Comparison of ENCODE assay signal across 8 mouse cellular contexts in genomic region chr4:122122739-122123138, GRCm38 (mm10).
DNase-seq lines count a peak whose midpoint lies in the region; ATAC-seq and TF ChIP-seq lines count a peak whose summit lies in the region.
"Not testable (repeated sequence)": the region's sequence is repeated elsewhere in the genome, so short reads cannot be mapped to it uniquely, and the experiment has no call there.

No protein-coding gene starts in this region.

- not testable (repeated sequence) for H3K9me3 ChIP-seq in forebrain, embryonic 12.5 days; heart, postnatal 0 days (replicated peaks; ENCODE audit: control insufficient read depth, low read length); intestine, embryonic 16.5 days (ENCODE audit: control insufficient read depth, low read length); liver, embryonic 13.5 days (replicated peaks); lung, postnatal 0 days (ENCODE audit: low read length); midbrain, postnatal 0 days (ENCODE audit: low read length); stomach, postnatal 0 days (ENCODE audit: control insufficient read depth, low read length)

- H3K4me3 ChIP-seq in forebrain, embryonic 12.5 days (replicated peaks); heart, postnatal 0 days (ENCODE audit: low read depth, low read length); intestine, embryonic 16.5 days (ENCODE audit: low read length); liver, embryonic 13.5 days (replicated peaks); lung, postnatal 0 days (ENCODE audit: low read depth, low read length); midbrain, postnatal 0 days (ENCODE audit: low read depth, low read length); stomach, postnatal 0 days (ENCODE audit: low read depth, low read length): not testable (repeated sequence)

- not testable (repeated sequence) for DNase-seq in heart, postnatal 0 days (ENCODE audit: low spot score); liver, embryonic 13.5 days; lung, postnatal 0 days (ENCODE audit: low spot score); midbrain, postnatal 0 days (ENCODE audit: low spot score); stomach, postnatal 0 days (ENCODE audit: low spot score)

- not testable (repeated sequence) for H3K27me3 ChIP-seq in forebrain, embryonic 12.5 days; heart, postnatal 0 days (ENCODE audit: control insufficient read depth, insufficient read depth, low read length); intestine, embryonic 16.5 days (replicated peaks; ENCODE audit: control insufficient read depth, insufficient read depth, low read length); liver, embryonic 13.5 days; lung, postnatal 0 days (replicated peaks; ENCODE audit: insufficient read depth, low read length); midbrain, postnatal 0 days (ENCODE audit: insufficient read depth, low read length); stomach, postnatal 0 days (ENCODE audit: control insufficient read depth, insufficient read depth, low read length)

- not testable (repeated sequence) for TF ChIP-seq CTCF in heart, postnatal 0 days (IDR thresholded peaks at IDR 0.05; ENCODE audit: low read depth); lung, postnatal 0 days (IDR thresholded peaks at IDR 0.05); midbrain, postnatal 0 days (IDR thresholded peaks at IDR 0.05); stomach, postnatal 0 days (IDR thresholded peaks at IDR 0.05; ENCODE audit: low read depth)

- not testable (repeated sequence) for H3K4me2 ChIP-seq in forebrain, embryonic 12.5 days; heart, postnatal 0 days (ENCODE audit: low read depth, low read length); intestine, embryonic 16.5 days (ENCODE audit: low read depth, low read length); liver, embryonic 13.5 days; lung, postnatal 0 days (replicated peaks; ENCODE audit: low read depth, low read length); midbrain, postnatal 0 days (ENCODE audit: low read depth, low read length, poor library complexity, severe bottlenecking); stomach, postnatal 0 days (replicated peaks; ENCODE audit: low read depth)

- not testable (repeated sequence) for H3K9ac ChIP-seq in forebrain, embryonic 12.5 days; heart, postnatal 0 days (replicated peaks; ENCODE audit: low read depth, low read length); intestine, embryonic 16.5 days (ENCODE audit: low read depth, low read length); liver, embryonic 13.5 days; lung, postnatal 0 days (replicated peaks; ENCODE audit: low read depth); midbrain, postnatal 0 days (replicated peaks; ENCODE audit: low read length, poor library complexity, severe bottlenecking); stomach, postnatal 0 days (ENCODE audit: low read length)

- H3K36me3 ChIP-seq in forebrain, embryonic 12.5 days (replicated peaks); heart, postnatal 0 days (replicated peaks; ENCODE audit: control insufficient read depth, insufficient read depth, low read length); intestine, embryonic 16.5 days (ENCODE audit: control insufficient read depth, insufficient read depth, low read length); liver, embryonic 13.5 days; lung, postnatal 0 days (ENCODE audit: insufficient read depth, low read length); midbrain, postnatal 0 days (ENCODE audit: insufficient read depth, low read length); stomach, postnatal 0 days (ENCODE audit: control insufficient read depth, insufficient read depth, low read length): not testable (repeated sequence)

- ATAC-seq in common myeloid progenitor, adult 5-6 weeks (replicated peaks; ENCODE audit: low read depth, poor library complexity, severe bottlenecking), result peak; percentile 79; the same call in 1 of the 2 replicates
- ATAC-seq in forebrain, embryonic 12.5 days (ENCODE audit: low FRiP score), result peak; percentile 55; the same call in 1 of the 2 replicates
- peak; percentile 86 for ATAC-seq in heart, postnatal 0 days (ENCODE audit: insufficient read depth, low read depth)
- ATAC-seq in intestine, embryonic 16.5 days, result peak; percentile 67; the same call in 1 of the 2 replicates
- ATAC-seq in liver, embryonic 13.5 days (ENCODE audit: low read depth), result peak; percentile 93
- ATAC-seq in lung, postnatal 0 days, result peak; percentile 80
- peak; percentile 60; the same call in 1 of the 2 replicates for ATAC-seq in midbrain, postnatal 0 days (ENCODE audit: low FRiP score)
- ATAC-seq in stomach, postnatal 0 days (ENCODE audit: low FRiP score, low TSS enrichment), result peak; percentile 97

- WGBS in forebrain, embryonic 12.5 days, result no CpG with 5 or more reads among the region's 21 CpGs
- WGBS in heart, postnatal 0 days, result no CpG with 5 or more reads among the region's 21 CpGs
- no CpG with 5 or more reads among the region's 21 CpGs for WGBS in intestine, embryonic 16.5 days
- no CpG with 5 or more reads among the region's 21 CpGs for WGBS in liver, embryonic 13.5 days (ENCODE audit: insufficient replicate concordance)
- WGBS in lung, postnatal 0 days, result no CpG with 5 or more reads among the region's 21 CpGs
- WGBS in midbrain, postnatal 0 days, result no CpG with 5 or more reads among the region's 21 CpGs
- WGBS in stomach, postnatal 0 days, result no CpG with 5 or more reads among the region's 21 CpGs

- H3K27ac ChIP-seq in forebrain, embryonic 12.5 days; heart, postnatal 0 days (ENCODE audit: low read depth); intestine, embryonic 16.5 days (ENCODE audit: low read length); liver, embryonic 13.5 days; lung, postnatal 0 days (ENCODE audit: low read length); midbrain, postnatal 0 days (ENCODE audit: low read depth, low read length); stomach, postnatal 0 days (replicated peaks): not testable (repeated sequence)

- not testable (repeated sequence) for H3K4me1 ChIP-seq in forebrain, embryonic 12.5 days; heart, postnatal 0 days (ENCODE audit: control insufficient read depth, insufficient read depth); intestine, embryonic 16.5 days (ENCODE audit: control insufficient read depth, insufficient read depth, low read length); liver, embryonic 13.5 days (replicated peaks); lung, postnatal 0 days (ENCODE audit: insufficient read depth, low read depth, low read length); midbrain, postnatal 0 days (ENCODE audit: insufficient read depth, low read length); stomach, postnatal 0 days (replicated peaks; ENCODE audit: control insufficient read depth, insufficient read depth)

- not testable (repeated sequence) for TF ChIP-seq EP300 in heart, postnatal 0 days (IDR thresholded peaks at IDR 0.05; ENCODE audit: low read depth); lung, postnatal 0 days (IDR thresholded peaks at IDR 0.05); stomach, postnatal 0 days (optimal IDR thresholded peaks at IDR 0.05)
